Mouse (Mus musculus) bone marrow, adult 2 months (tissue): ENCODE results near the gene Pde8a.

Source experiments
- CTCF ChIP-seq: fragments of 200-500 bp; IDR thresholded peaks from 2 replicates; pipeline ENCODE4 v1.5.1; 2011; ENCODE audit warnings: low read length, control low read depth; ENCODE audit not compliant: control insufficient read depth, insufficient read depth
- POLR2A ChIP-seq: fragments of 200-500 bp; IDR thresholded peaks from 2 replicates; pipeline ENCODE4 v1.6.1; 2011; ENCODE audit warnings: low read depth, mild to moderate bottlenecking, control low read depth, low read length, borderline replicate concordance; ENCODE audit not compliant: control insufficient read depth

GRCm38 (mm10) chr7:81256773-81257172, 43.4 kb downstream of the Pde8a start:
- no peak for TF ChIP-seq CTCF
- no peak for TF ChIP-seq POLR2A
